9 mouse cellular contexts compared by ENCODE assay signal in the genomic region with DNA sequence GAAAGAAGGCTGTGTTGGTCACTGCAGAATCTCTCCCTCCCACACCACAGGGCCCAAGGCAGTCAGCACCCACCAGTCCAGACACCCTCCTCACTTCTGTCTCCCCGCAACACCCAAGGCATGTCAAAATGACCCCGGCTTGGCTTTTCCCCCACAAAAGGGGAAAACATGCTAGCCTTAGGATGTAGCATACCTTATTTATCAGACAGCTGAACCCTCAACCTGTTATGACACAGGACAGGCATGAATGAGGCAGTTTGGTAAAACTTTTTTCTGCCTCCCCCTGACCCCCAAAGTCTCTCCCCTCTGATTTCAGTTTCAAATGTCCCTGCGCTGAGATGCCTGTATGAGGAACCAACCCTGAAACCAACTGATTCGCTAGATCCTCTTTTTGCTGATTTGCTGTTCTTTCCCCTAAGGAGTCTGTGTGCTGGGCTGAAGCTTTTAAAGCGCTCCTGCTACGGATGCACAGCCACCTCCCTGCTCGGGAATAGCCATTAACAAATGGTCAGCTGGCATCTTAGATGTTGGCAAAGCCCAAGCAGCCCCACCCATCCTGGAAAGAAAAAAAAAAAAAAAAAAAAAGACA. TPM values are rescaled to one million over a fixed set of nuclear protein-coding genes. Genes with fewer than 3 reads are reported as not detected.
DNase-seq lines count a peak whose midpoint lies in the region; ATAC-seq and TF ChIP-seq lines count a peak whose summit lies in the region.
"Had no signal": no experiment of that assay in that cellular context is flagged by ENCODE, and none has a peak within 500 bp of the region (broad histone marks: within the 10 kb centered on the region; RNA-seq: fewer than 3 reads in every experiment).

No protein-coding gene starts in this region.

- no peaks in the 10 kb centered on the region for H3K9me3 ChIP-seq in kidney, embryonic 14.5 days (ENCODE audit: control insufficient read depth, low read length)
- no peaks in the 10 kb centered on the region for H3K9me3 ChIP-seq in intestine, postnatal 0 days (ENCODE audit: control insufficient read depth)
- H3K9me3 ChIP-seq in limb, embryonic 10.5 days (replicated peaks): no peaks in the 10 kb centered on the region
- H3K9me3 ChIP-seq: neural tube, embryonic 12.5 days had no signal

- WGBS in kidney, embryonic 14.5 days: 61% methylated on average over 7 of the region's 7 CpGs
- 27% methylated on average over 7 of the region's 7 CpGs for WGBS in bone marrow, adult 2 months
- WGBS in intestine, postnatal 0 days: 43% methylated on average over 7 of the region's 7 CpGs
- 73% methylated on average over 7 of the region's 7 CpGs for WGBS in limb, embryonic 10.5 days

- H3K4me1 ChIP-seq in kidney, embryonic 14.5 days (ENCODE audit: control insufficient read depth, insufficient read depth, low read length): peaks cover 35% of the 10 kb centered on the region
- peaks cover 9% of the 10 kb centered on the region for H3K4me1 ChIP-seq in bone marrow, adult 2 months (ENCODE audit: control insufficient read depth, insufficient read depth, low read length)
- no peaks in the 10 kb centered on the region for H3K4me1 ChIP-seq in intestine, postnatal 0 days (replicated peaks; ENCODE audit: control insufficient read depth, insufficient read depth, low read length)
- peaks cover 27% of the 10 kb centered on the region for H3K4me1 ChIP-seq in limb, embryonic 10.5 days

- no peak for TF ChIP-seq CTCF in bone marrow, adult 2 months (IDR thresholded peaks at IDR 0.05; ENCODE audit: control insufficient read depth, insufficient read depth, low read length)
- no peak for TF ChIP-seq CTCF in intestine, postnatal 0 days (IDR thresholded peaks at IDR 0.05; ENCODE audit: low read depth)

- no peak for TF ChIP-seq POLR2A in bone marrow, adult 2 months (IDR thresholded peaks at IDR 0.05; ENCODE audit: borderline replicate concordance, control insufficient read depth, low read depth, low read length)

- no peak for ATAC-seq in kidney, embryonic 14.5 days (ENCODE audit: low FRiP score, low TSS enrichment)
- no peak for ATAC-seq in intestine, postnatal 0 days
- ATAC-seq in megakaryocyte, adult 5-6 weeks (ENCODE audit: poor library complexity, severe bottlenecking): peak; percentile 68

- H3K27me3 ChIP-seq in kidney, embryonic 14.5 days (ENCODE audit: control insufficient read depth, insufficient read depth, low read length): no peaks in the 10 kb centered on the region
- no peaks in the 10 kb centered on the region for H3K27me3 ChIP-seq in intestine, postnatal 0 days (replicated peaks; ENCODE audit: control insufficient read depth, insufficient read depth, low read length)
- no peaks in the 10 kb centered on the region for H3K27me3 ChIP-seq in limb, embryonic 10.5 days (ENCODE audit: low read depth, poor library complexity, severe bottlenecking)

- no peaks in the 10 kb centered on the region for H3K36me3 ChIP-seq in kidney, embryonic 14.5 days (ENCODE audit: control insufficient read depth, insufficient read depth, low read length)
- H3K36me3 ChIP-seq in intestine, postnatal 0 days (ENCODE audit: control insufficient read depth, insufficient read depth): peaks cover 12% of the 10 kb centered on the region; the same call in 1 of the 2 replicates
- H3K36me3 ChIP-seq in limb, embryonic 10.5 days: no peaks in the 10 kb centered on the region
- H3K36me3 ChIP-seq: neural tube, embryonic 12.5 days had no signal

- no peak overlapping the region for H3K4me3 ChIP-seq in kidney, embryonic 14.5 days (ENCODE audit: low read length)
- peak overlapping the region; percentile 5 for H3K4me3 ChIP-seq in bone marrow, adult 2 months (replicated peaks; ENCODE audit: control insufficient read depth, low read depth, low read length)
- peak overlapping the region; percentile 46 for H3K4me3 ChIP-seq in intestine, postnatal 0 days (ENCODE audit: low read depth, low read length)
- no peak overlapping the region for H3K4me3 ChIP-seq in limb, embryonic 10.5 days
- H3K4me3 ChIP-seq: neural tube, embryonic 12.5 days had no signal

- H3K27ac ChIP-seq in kidney, embryonic 14.5 days (ENCODE audit: low read depth, low read length): peak overlapping the region; percentile 85; the same call in 1 of the 2 replicates
- peak overlapping the region; percentile 39 for H3K27ac ChIP-seq in bone marrow, adult 2 months (ENCODE audit: control insufficient read depth, insufficient read depth, low read depth, low read length, poor library complexity)
- peak overlapping the region; percentile 95 for H3K27ac ChIP-seq in intestine, postnatal 0 days (ENCODE audit: low read depth, low read length)
- no peak overlapping the region; the same call in 1 of the 2 replicates for H3K27ac ChIP-seq in limb, embryonic 10.5 days
- H3K27ac ChIP-seq: neural tube, embryonic 12.5 days had no signal

- no peak overlapping the region for H3K9ac ChIP-seq in kidney, embryonic 14.5 days (ENCODE audit: low read depth, low read length)
- H3K9ac ChIP-seq in intestine, postnatal 0 days (ENCODE audit: low read depth, low read length): peak overlapping the region; percentile 71
- H3K9ac ChIP-seq: neural tube, embryonic 12.5 days had no signal

- DNase-seq in kidney, adult 9 months: no peak
- no peak for DNase-seq in urinary bladder, postnatal 10 days (ENCODE audit: low spot score)
- no peak for DNase-seq in cerebellum, adult 11 months
- no peak for DNase-seq in limb, embryonic 10.5 days (ENCODE audit: low spot score)

- peak overlapping the region; percentile 25; the same call in 1 of the 2 replicates for H3K4me2 ChIP-seq in kidney, embryonic 14.5 days (replicated peaks; ENCODE audit: low read depth, low read length)
- peak overlapping the region; percentile 70 for H3K4me2 ChIP-seq in intestine, postnatal 0 days (replicated peaks; ENCODE audit: low read depth)
- H3K4me2 ChIP-seq: neural tube, embryonic 12.5 days had no signal

RNA-seq across cellular contexts. Expression of a gene that starts 8.4 kb away (rescaled TPM):
- 6.9 and 9.6 TPM in 2 replicates for polyA plus RNA-seq in kidney, embryonic 14.5 days (2014; fragmentation: Nextera tagmentation; extraction: Ambion mirVana)
- 5.8 and 15.2 TPM in 2 replicates for polyA plus RNA-seq in bone marrow, adult 2 months (2011; ENCODE audit: insufficient read depth, insufficient read length, low replicate concordance, missing spikeins)
- polyA plus RNA-seq in intestine, postnatal 0 days (2015; fragmentation: Nextera tagmentation; extraction: Ambion mirVana): 188 TPM in 2 replicates
- total RNA-seq in megakaryocyte, adult 5-6 weeks (2015): 13.1 and 19.3 TPM in 2 replicates
- 15.9 and 16.7 TPM in 2 replicates for total RNA-seq in megakaryocyte, adult 5-6 weeks (2017)
- 2.3 and 3.1 TPM in 2 replicates for polyA plus RNA-seq in limb, embryonic 10.5 days (2016; fragmentation: Nextera tagmentation; extraction: Ambion mirVana)

RNA-seq across cellular contexts. Expression of a gene that starts 17.6 kb away (rescaled TPM):
- polyA plus RNA-seq in kidney, embryonic 14.5 days (2014; fragmentation: Nextera tagmentation; extraction: Ambion mirVana): 269 and 360 TPM in 2 replicates
- 81.1 and 169 TPM in 2 replicates for polyA plus RNA-seq in bone marrow, adult 2 months (2011; ENCODE audit: insufficient read depth, insufficient read length, low replicate concordance, missing spikeins)
- polyA plus RNA-seq in intestine, postnatal 0 days (2015; fragmentation: Nextera tagmentation; extraction: Ambion mirVana): 300 and 317 TPM in 2 replicates
- total RNA-seq in megakaryocyte, adult 5-6 weeks (2015): 129 and 145 TPM in 2 replicates
- 71.4 and 81.6 TPM in 2 replicates for total RNA-seq in megakaryocyte, adult 5-6 weeks (2017)
- 198 and 219 TPM in 2 replicates for polyA plus RNA-seq in limb, embryonic 10.5 days (2016; fragmentation: Nextera tagmentation; extraction: Ambion mirVana)

RNA-seq across cellular contexts. Expression of a gene that starts 22.3 kb away (rescaled TPM):
- polyA plus RNA-seq in kidney, embryonic 14.5 days (2014; fragmentation: Nextera tagmentation; extraction: Ambion mirVana): 101 and 167 TPM in 2 replicates
- 6.7 and 17.2 TPM in 2 replicates for polyA plus RNA-seq in bone marrow, adult 2 months (2011; ENCODE audit: insufficient read depth, insufficient read length, low replicate concordance, missing spikeins)
- polyA plus RNA-seq in intestine, postnatal 0 days (2015; fragmentation: Nextera tagmentation; extraction: Ambion mirVana): 49.4 and 53.7 TPM in 2 replicates
- total RNA-seq in megakaryocyte, adult 5-6 weeks (2015): 0.66 and 1.1 TPM in 2 replicates
- total RNA-seq in megakaryocyte, adult 5-6 weeks (2017): 0.61 TPM in 1 of 2 replicates, not detected in the other
- 68.3 and 84.7 TPM in 2 replicates for polyA plus RNA-seq in limb, embryonic 10.5 days (2016; fragmentation: Nextera tagmentation; extraction: Ambion mirVana)

RNA-seq across cellular contexts. Expression of a gene that starts 48.5 kb away (rescaled TPM):
- polyA plus RNA-seq in kidney, embryonic 14.5 days (2014; fragmentation: Nextera tagmentation; extraction: Ambion mirVana): 63.1 and 69.7 TPM in 2 replicates
- 39.1 and 64.9 TPM in 2 replicates for polyA plus RNA-seq in bone marrow, adult 2 months (2011; ENCODE audit: insufficient read depth, insufficient read length, low replicate concordance, missing spikeins)
- polyA plus RNA-seq in intestine, postnatal 0 days (2015; fragmentation: Nextera tagmentation; extraction: Ambion mirVana): 35.5 and 36.4 TPM in 2 replicates
- 43.0 and 47.8 TPM in 2 replicates for total RNA-seq in megakaryocyte, adult 5-6 weeks (2015)
- 31.5 and 32.2 TPM in 2 replicates for total RNA-seq in megakaryocyte, adult 5-6 weeks (2017)
- polyA plus RNA-seq in limb, embryonic 10.5 days (2016; fragmentation: Nextera tagmentation; extraction: Ambion mirVana): 60.5 and 63.1 TPM in 2 replicates

RNA-seq across cellular contexts. Expression of a gene that starts 54.8 kb away (rescaled TPM):
- polyA plus RNA-seq in kidney, embryonic 14.5 days (2014; fragmentation: Nextera tagmentation; extraction: Ambion mirVana): 32.0 and 47.0 TPM in 2 replicates
- polyA plus RNA-seq in bone marrow, adult 2 months (2011; ENCODE audit: insufficient read depth, insufficient read length, low replicate concordance, missing spikeins): 21.5 and 29.0 TPM in 2 replicates
- polyA plus RNA-seq in intestine, postnatal 0 days (2015; fragmentation: Nextera tagmentation; extraction: Ambion mirVana): 105 and 108 TPM in 2 replicates
- total RNA-seq in megakaryocyte, adult 5-6 weeks (2015): 29.9 and 31.2 TPM in 2 replicates
- total RNA-seq in megakaryocyte, adult 5-6 weeks (2017): 46.9 and 51.7 TPM in 2 replicates
- polyA plus RNA-seq in limb, embryonic 10.5 days (2016; fragmentation: Nextera tagmentation; extraction: Ambion mirVana): 23.9 and 24.4 TPM in 2 replicates

Comparison
In these comparisons a context has a peak if more than half of its experiments do, and no peak if none do; other contexts are left out.
1. H3K4me3 ChIP-seq: peak in bone marrow, adult 2 months (single experiment) and intestine, postnatal 0 days (single experiment); none in kidney, embryonic 14.5 days (single experiment) and limb, embryonic 10.5 days (single experiment).
2. RNA of a gene that starts 8.4 kb away (polyA plus RNA-seq): 188 TPM in intestine, postnatal 0 days; 5.8 to 15.2 TPM in bone marrow, adult 2 months, 6.9 to 9.6 TPM in kidney, embryonic 14.5 days and 2.3 to 3.1 TPM in limb, embryonic 10.5 days; every median in the first group is over 10 times any median in the second.